Mouse (Mus musculus) lung, adult 2 months (tissue): Measurements from ENCODE around the gene Hpcal1.

Source experiments
- CTCF ChIP-seq: fragments of 200-500 bp; IDR thresholded peaks from 2 replicates; pipeline ENCODE4 v1.5.1; 2011; ENCODE audit warnings: mild to moderate bottlenecking, low read length, control low read depth; ENCODE audit not compliant: insufficient read depth
- POLR2A ChIP-seq: fragments of 200-500 bp; IDR thresholded peaks from 2 replicates; pipeline ENCODE4 v1.6.1; 2011; ENCODE audit warnings: low read depth, mild to moderate bottlenecking, control low read depth, low read length, borderline replicate concordance; ENCODE audit errors: extremely low read depth

DNA sequence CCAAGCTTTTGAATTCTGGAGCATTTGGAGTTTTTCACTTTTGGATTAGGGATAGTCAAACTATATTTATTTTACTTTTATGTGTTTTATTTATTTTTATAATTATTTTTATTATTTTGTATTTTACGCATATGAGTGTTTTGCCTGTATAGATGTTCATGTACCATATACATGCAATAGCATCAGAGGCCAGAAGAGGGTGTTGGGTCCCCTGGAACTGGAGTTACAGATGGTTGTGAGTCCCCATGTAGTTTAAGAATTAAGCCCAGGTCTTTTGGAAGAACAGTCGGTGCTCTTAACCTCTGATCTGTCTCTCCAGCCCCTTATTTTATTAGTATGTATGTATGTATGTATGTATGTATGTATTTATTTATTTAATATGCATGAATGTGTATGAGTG lies 12.9 kb upstream of the Hpcal1 start:
- TF ChIP-seq CTCF (peak; percentile 24; the same call in 1 of the 2 replicates), POLR2A (no peak)
